Mouse (Mus musculus): ENCODE measurements around the gene Tspan4. TPM values are rescaled to one million over a fixed set of nuclear protein-coding genes. Genes with fewer than 3 reads are reported as not detected.

Tspan4 gene
- polyA plus RNA-seq, 1 experiment from 2014 or later, result 34.2 TPM

DNA sequence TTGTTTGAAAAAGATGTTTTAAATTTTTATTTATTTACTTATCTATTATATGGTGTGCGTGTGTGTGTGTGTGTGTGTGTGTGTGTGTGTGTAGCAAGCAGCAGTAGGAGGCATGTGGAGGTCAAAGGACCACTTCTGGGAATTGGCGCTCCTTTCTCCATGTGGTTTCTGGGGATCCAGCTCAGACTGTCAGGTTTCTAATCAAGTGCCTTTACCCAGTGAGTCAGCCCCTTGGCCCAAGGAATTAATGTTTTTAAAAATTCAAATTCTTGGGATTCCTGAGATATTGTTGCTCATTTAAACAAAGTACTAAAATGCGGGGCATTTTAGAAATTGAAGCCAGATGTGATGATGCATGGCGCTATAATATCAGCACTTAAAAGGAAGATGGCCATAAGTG, 66.6 kb downstream of the Tspan4 start:
- no peaks in the 10 kb centered on the region for H3K36me3 ChIP-seq (replicated peaks)
- no peak for DNase-seq (ENCODE audit: low spot score)
- no peak overlapping the region for H3K27ac ChIP-seq (replicated peaks)
- no peaks in the 10 kb centered on the region for H3K9me3 ChIP-seq
- H3K4me3 ChIP-seq, result no peak overlapping the region
- H3K4me1 ChIP-seq, result peaks cover 25% of the 10 kb centered on the region
- 69% methylated on average over 4 of the region's 4 CpGs for WGBS
- no peaks in the 10 kb centered on the region for H3K27me3 ChIP-seq (replicated peaks; ENCODE audit: low read depth, poor library complexity, severe bottlenecking)

DNA sequence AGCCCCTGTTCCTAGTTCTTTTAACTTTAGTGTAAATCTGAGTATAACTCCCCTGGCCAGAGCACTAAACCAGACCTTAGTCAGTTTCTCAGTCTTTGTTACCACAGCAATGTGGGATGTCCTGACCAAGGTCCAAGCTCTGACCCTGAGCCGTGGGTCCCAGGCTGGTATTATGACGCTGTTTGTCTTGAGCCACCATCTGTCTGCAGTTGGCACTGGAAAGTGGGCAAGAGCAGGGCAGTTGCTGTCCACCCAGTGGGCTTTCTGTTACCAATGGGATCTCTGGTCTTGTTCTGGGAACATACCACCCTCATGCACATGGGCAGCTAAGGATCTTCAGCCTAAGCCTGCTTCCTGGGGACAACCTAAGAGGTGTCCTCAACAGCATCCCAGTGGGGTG, 67.5 kb downstream of the Tspan4 start:
- 85% methylated on average over 2 of the region's 2 CpGs for WGBS
- Histone ChIP-seq H3K27me3 (replicated peaks; ENCODE audit: low read depth, poor library complexity, severe bottlenecking) (no peaks in the 10 kb centered on the region), H3K9me3 (no peaks in the 10 kb centered on the region), H3K4me3 (no peak overlapping the region), H3K27ac (replicated peaks) (no peak overlapping the region), H3K4me1 (peaks cover 25% of the 10 kb centered on the region), H3K36me3 (replicated peaks) (no peaks in the 10 kb centered on the region)
- no peak for DNase-seq (ENCODE audit: low spot score)

Other genes starting within 250 kb of the Tspan4 start
- gene Phrf1, start 246.5 kb upstream of the Tspan4 start, polyA plus RNA-seq (2016; fragmentation: Nextera tagmentation; extraction: Ambion mirVana), result 114 and 124 TPM in 2 replicates
- gene Irf7, start 208.8 kb upstream of the Tspan4 start, polyA plus RNA-seq (2016; fragmentation: Nextera tagmentation; extraction: Ambion mirVana), result 0.34 TPM in 2 replicates
- 0.10 and 0.17 TPM in 2 replicates for gene Cdhr5, start 198.5 kb upstream of the Tspan4 start, polyA plus RNA-seq (2016; fragmentation: Nextera tagmentation; extraction: Ambion mirVana)
- gene Sct, start 196.1 kb upstream of the Tspan4 start, polyA plus RNA-seq (2016; fragmentation: Nextera tagmentation; extraction: Ambion mirVana), result 8.8 and 9.6 TPM in 2 replicates
- 0.60 and 0.86 TPM in 2 replicates for gene Drd4, start 183.2 kb upstream of the Tspan4 start, polyA plus RNA-seq (2016; fragmentation: Nextera tagmentation; extraction: Ambion mirVana)
- gene Deaf1, start 147.6 kb upstream of the Tspan4 start, polyA plus RNA-seq (2016; fragmentation: Nextera tagmentation; extraction: Ambion mirVana), result 57.9 and 65.0 TPM in 2 replicates
- 44.9 and 49.0 TPM in 2 replicates for gene Tmem80, start 147.5 kb upstream of the Tspan4 start, polyA plus RNA-seq (2016; fragmentation: Nextera tagmentation; extraction: Ambion mirVana)
- 12.1 and 13.0 TPM in 2 replicates for gene Eps8l2, start 136.4 kb upstream of the Tspan4 start, polyA plus RNA-seq (2016; fragmentation: Nextera tagmentation; extraction: Ambion mirVana)
- 297 and 299 TPM in 2 replicates for gene Taldo1, start 83.0 kb upstream of the Tspan4 start, polyA plus RNA-seq (2016; fragmentation: Nextera tagmentation; extraction: Ambion mirVana)
- 48.5 and 50.8 TPM in 2 replicates for gene Gatd1, start 61.1 kb upstream of the Tspan4 start, polyA plus RNA-seq (2016; fragmentation: Nextera tagmentation; extraction: Ambion mirVana)
- gene Cend1, start 45.7 kb upstream of the Tspan4 start, polyA plus RNA-seq (2016; fragmentation: Nextera tagmentation; extraction: Ambion mirVana), result 7.7 and 8.4 TPM in 2 replicates
- gene Slc25a22, start 37.3 kb upstream of the Tspan4 start, polyA plus RNA-seq (2016; fragmentation: Nextera tagmentation; extraction: Ambion mirVana), result 49.3 and 52.2 TPM in 2 replicates
- gene Pidd1, start 31.2 kb upstream of the Tspan4 start, polyA plus RNA-seq (2016; fragmentation: Nextera tagmentation; extraction: Ambion mirVana), result 24.9 and 26.0 TPM in 2 replicates
- 1,198 and 1,200 TPM in 2 replicates for gene Rplp2, start 27.9 kb upstream of the Tspan4 start, polyA plus RNA-seq (2016; fragmentation: Nextera tagmentation; extraction: Ambion mirVana)
- 13.2 and 14.3 TPM in 2 replicates for gene Pnpla2, start 20.0 kb upstream of the Tspan4 start, polyA plus RNA-seq (2016; fragmentation: Nextera tagmentation; extraction: Ambion mirVana)
- 6.6 and 8.3 TPM in 2 replicates for gene Cracr2b, start 14.1 kb upstream of the Tspan4 start, polyA plus RNA-seq (2016; fragmentation: Nextera tagmentation; extraction: Ambion mirVana)
- gene Cd151, start 7.8 kb upstream of the Tspan4 start, polyA plus RNA-seq (2016; fragmentation: Nextera tagmentation; extraction: Ambion mirVana), result 20.6 and 22.4 TPM in 2 replicates
- 84.0 and 86.0 TPM in 2 replicates for gene Polr2l, start 108 bp upstream of the Tspan4 start, polyA plus RNA-seq (2016; fragmentation: Nextera tagmentation; extraction: Ambion mirVana)
- gene Chid1, start 64.6 kb downstream of the Tspan4 start, polyA plus RNA-seq (2016; fragmentation: Nextera tagmentation; extraction: Ambion mirVana), result 23.8 and 24.3 TPM in 2 replicates
- 98.1 and 99.2 TPM in 2 replicates for gene Ap2a2, start 86.9 kb downstream of the Tspan4 start, polyA plus RNA-seq (2016; fragmentation: Nextera tagmentation; extraction: Ambion mirVana)
- 0.11 and 0.14 TPM in 2 replicates for gene Muc6, start 180.1 kb downstream of the Tspan4 start, polyA plus RNA-seq (2016; fragmentation: Nextera tagmentation; extraction: Ambion mirVana)
- 0.26 and 0.36 TPM in 2 replicates for gene Muc2, start 215.1 kb downstream of the Tspan4 start, polyA plus RNA-seq (2016; fragmentation: Nextera tagmentation; extraction: Ambion mirVana)